Mouse (Mus musculus): ENCODE data around the gene Trpm8. TPM values are rescaled to one million over a fixed set of nuclear protein-coding genes. Genes with fewer than 3 reads are reported as not detected.

Trpm8 gene
- polyA plus RNA-seq, 1 experiment from 2014 or later, result not detected

DNA sequence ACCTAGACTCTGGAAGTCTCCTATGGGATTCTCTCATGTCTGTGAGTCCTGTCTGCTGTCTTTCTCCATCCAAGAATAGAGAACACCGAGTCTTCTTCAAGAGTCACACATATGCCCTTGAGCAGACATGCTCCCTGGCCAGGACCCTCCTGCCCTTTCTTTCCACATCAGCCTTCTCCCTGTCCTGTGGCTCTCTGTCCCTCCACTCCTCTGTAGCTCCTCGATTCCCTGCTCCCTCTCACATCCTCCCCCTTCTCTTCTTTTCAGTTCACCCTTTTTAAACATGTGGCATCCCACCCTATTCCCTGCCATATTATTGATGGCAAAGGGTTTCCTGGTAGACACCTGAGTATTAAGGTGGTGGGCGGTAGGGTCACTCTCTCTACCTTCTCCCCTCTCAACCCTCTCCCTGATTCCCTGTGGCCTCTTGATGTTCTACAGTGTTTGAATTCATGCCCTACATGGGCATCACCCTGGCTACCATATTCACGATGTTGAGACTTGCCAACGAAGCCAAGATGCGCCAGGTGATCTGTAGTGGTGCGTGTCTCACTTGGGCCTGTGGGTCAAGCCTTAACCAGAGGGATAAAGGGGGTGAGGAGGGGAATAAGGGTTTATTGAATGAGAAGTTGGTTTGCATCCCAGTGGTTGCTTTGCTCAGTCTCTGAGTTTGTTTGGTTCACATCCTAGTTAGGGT is 45.5 kb upstream of the Trpm8 start:
- 66% methylated on average over 7 of the region's 7 CpGs for WGBS
- ATAC-seq (replicated peaks; ENCODE audit: low FRiP score, low read depth), result no peak
- no peaks in the 10 kb centered on the region for H3K36me3 ChIP-seq (ENCODE audit: insufficient read depth, low read length)
- no peak overlapping the region for H3K4me2 ChIP-seq (ENCODE audit: low read length)
- no peaks in the 10 kb centered on the region for H3K4me1 ChIP-seq (replicated peaks; ENCODE audit: insufficient read depth, low read length)
- H3K27ac ChIP-seq, result no peak overlapping the region
- H3K4me3 ChIP-seq (replicated peaks; ENCODE audit: low read depth, low read length), result no peak overlapping the region
- peaks cover 69% of the 10 kb centered on the region for H3K9me3 ChIP-seq (replicated peaks; ENCODE audit: low read length)
- no peak for TF ChIP-seq CTCF (IDR thresholded peaks at IDR 0.05; ENCODE audit: low read depth)
- DNase-seq (ENCODE audit: low spot score), result no peak
- no peak overlapping the region for H3K9ac ChIP-seq (ENCODE audit: low read depth, low read length)
- H3K27me3 ChIP-seq (ENCODE audit: insufficient read depth, low read length), result no peaks in the 10 kb centered on the region

DNA sequence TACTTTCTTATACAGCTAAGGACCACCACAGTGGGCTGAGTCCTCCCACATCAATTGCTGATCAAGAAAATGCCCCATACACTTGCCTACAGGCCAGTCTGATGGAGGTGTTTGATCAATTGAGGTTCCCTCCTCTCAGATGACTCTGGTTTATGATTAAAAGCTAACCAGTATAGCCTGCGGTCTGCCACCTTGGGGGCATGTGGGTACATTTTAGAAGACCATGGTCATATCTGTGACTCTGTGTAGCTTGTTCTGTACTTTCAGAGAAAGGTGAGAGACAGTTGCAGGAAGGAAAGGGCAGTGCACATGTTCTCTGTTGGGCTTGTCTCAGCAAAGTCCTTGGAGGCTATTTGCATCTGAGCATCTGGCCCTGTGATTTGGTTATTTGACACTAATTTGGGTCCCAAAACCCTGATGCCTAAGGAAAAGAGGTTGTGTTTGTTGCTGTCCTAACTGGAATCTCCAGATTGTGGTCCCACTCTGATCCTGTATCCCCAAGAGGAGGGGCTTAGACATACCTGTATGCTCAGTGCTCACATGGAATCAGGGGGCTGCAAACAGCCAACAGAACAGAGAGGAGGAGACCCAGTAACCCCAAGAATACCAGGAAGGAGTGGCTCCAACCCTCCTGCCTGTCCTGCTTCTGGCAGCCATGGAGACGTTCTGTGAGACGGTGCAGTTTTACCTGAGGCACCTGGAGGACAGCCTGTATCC is 44.6 kb upstream of the Trpm8 start:
- no peaks in the 10 kb centered on the region for H3K4me1 ChIP-seq (replicated peaks; ENCODE audit: insufficient read depth, low read length)
- no peak overlapping the region for H3K4me3 ChIP-seq (replicated peaks; ENCODE audit: low read depth, low read length)
- ATAC-seq (replicated peaks; ENCODE audit: low FRiP score, low read depth) (no peak), DNase-seq (ENCODE audit: low spot score) (no peak)
- H3K36me3 ChIP-seq (ENCODE audit: insufficient read depth, low read length), result no peaks in the 10 kb centered on the region
- H3K4me2 ChIP-seq (ENCODE audit: low read length), result no peak overlapping the region
- no peak for TF ChIP-seq CTCF (IDR thresholded peaks at IDR 0.05; ENCODE audit: low read depth)
- H3K9me3 ChIP-seq (replicated peaks; ENCODE audit: low read length), result peaks cover 76% of the 10 kb centered on the region
- H3K9ac ChIP-seq (ENCODE audit: low read depth, low read length), result no peak overlapping the region
- H3K27me3 ChIP-seq (ENCODE audit: insufficient read depth, low read length), result no peaks in the 10 kb centered on the region
- H3K27ac ChIP-seq, result no peak overlapping the region
- WGBS, result 50% methylated on average over 3 of the region's 3 CpGs

DNA sequence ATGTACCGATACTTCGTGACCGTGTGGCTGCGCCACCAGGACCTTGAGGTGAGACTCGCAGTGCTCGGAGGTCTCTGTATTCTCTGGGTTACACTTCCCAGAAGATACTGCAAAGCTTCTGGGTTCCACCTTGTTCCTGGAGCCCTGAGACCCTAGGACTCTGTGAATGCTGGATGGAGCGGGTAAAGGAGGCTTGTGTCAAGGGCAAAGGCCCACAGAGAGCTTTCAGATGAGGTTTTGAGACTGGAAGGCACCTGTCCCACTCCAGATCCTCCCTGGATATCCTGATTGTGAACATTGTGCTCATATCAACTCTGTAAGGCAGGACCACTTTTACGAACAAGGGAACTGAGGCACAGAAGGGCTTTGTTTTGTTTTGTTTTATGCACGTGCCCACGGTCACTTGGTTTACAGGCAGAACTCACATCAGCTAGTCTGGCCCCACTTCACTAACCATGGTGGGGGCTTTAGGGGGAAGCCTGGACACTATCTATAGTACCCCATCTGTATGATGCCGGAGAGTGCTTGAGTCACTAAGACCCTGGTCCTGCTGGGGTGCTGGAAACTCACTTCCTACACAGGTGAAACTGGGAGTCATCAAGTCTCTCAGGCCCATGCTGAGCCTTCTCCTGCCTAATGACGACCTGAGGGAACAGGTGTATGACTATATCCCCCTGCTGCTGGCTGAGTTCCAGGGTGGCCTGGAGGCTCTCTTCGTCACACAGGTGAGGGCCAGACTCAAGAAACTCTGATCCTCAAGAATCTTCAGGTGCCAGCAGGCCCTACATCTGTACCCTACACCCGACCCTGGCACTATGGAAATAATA is 43.8 kb upstream of the Trpm8 start:
- DNase-seq (ENCODE audit: low spot score), result no peak
- Histone ChIP-seq H3K36me3 (ENCODE audit: insufficient read depth, low read length) (no peaks in the 10 kb centered on the region), H3K4me3 (replicated peaks; ENCODE audit: low read depth, low read length) (no peak overlapping the region), H3K9me3 (replicated peaks; ENCODE audit: low read length) (peaks cover 76% of the 10 kb centered on the region), H3K4me2 (ENCODE audit: low read length) (no peak overlapping the region), H3K27ac (no peak overlapping the region), H3K27me3 (ENCODE audit: insufficient read depth, low read length) (no peaks in the 10 kb centered on the region), H3K9ac (ENCODE audit: low read depth, low read length) (no peak overlapping the region), H3K4me1 (replicated peaks; ENCODE audit: insufficient read depth, low read length) (no peaks in the 10 kb centered on the region)
- no peak for TF ChIP-seq CTCF (IDR thresholded peaks at IDR 0.05; ENCODE audit: low read depth)
- WGBS, result 65% methylated on average over 14 of the region's 14 CpGs
- no peak for ATAC-seq (replicated peaks; ENCODE audit: low FRiP score, low read depth)

DNA sequence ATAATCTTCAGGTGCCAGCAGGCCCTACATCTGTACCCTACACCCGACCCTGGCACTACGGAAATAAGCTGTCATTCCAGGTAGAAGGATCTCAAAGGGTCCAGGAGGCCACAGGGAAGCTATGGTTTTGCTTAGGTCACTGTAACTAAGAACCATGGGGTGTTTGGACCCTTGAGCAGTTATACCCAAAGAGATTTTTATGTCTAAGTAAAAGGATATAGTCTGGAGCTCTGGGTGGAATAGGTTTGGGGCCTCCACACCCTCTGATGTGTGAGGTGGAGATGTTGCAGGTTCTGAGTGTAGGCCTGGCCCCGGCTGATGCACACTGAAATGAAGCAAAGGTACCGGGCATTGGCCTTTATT is 43.2 kb upstream of the Trpm8 start:
- no peak for TF ChIP-seq CTCF (IDR thresholded peaks at IDR 0.05; ENCODE audit: low read depth)
- H3K9me3 ChIP-seq (replicated peaks; ENCODE audit: low read length), result peaks cover 72% of the 10 kb centered on the region

DNA sequence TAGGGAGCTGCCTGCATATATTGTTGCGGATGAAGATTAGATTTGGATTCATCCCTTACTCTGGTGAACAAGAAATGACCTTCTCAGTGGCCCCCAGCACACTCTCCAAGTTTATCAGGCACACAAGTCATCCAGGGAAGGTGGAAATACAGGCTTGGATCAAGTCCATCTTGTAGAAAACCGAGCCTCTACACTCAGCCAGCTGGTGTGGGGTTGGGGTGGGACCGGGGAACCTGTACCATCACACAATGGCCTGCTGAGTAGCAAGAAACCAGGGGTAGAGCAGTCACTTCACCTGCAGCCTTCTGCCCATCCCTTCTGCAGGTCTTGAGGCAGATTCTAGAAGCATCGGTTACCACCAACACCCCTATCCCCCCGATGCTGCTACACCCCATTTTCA is 42.8 kb upstream of the Trpm8 start:
- H3K27me3 ChIP-seq (ENCODE audit: insufficient read depth, low read length), result no peaks in the 10 kb centered on the region
- no peak overlapping the region for H3K27ac ChIP-seq
- no peaks in the 10 kb centered on the region for H3K4me1 ChIP-seq (replicated peaks; ENCODE audit: insufficient read depth, low read length)
- no peak for TF ChIP-seq CTCF (IDR thresholded peaks at IDR 0.05; ENCODE audit: low read depth)
- WGBS, result 40% methylated on average over 5 of the region's 5 CpGs
- no peak overlapping the region for H3K4me3 ChIP-seq (replicated peaks; ENCODE audit: low read depth, low read length)
- H3K9ac ChIP-seq (ENCODE audit: low read depth, low read length), result no peak overlapping the region
- peaks cover 74% of the 10 kb centered on the region for H3K9me3 ChIP-seq (replicated peaks; ENCODE audit: low read length)
- DNase-seq (ENCODE audit: low spot score), result no peak
- no peak overlapping the region for H3K4me2 ChIP-seq (ENCODE audit: low read length)
- H3K36me3 ChIP-seq (ENCODE audit: insufficient read depth, low read length), result no peaks in the 10 kb centered on the region
- ATAC-seq (replicated peaks; ENCODE audit: low FRiP score, low read depth), result no peak

More for the DNA sequence above, 43.2 kb upstream of the Trpm8 start:
- Histone ChIP-seq H3K4me1 (replicated peaks; ENCODE audit: insufficient read depth, low read length) (no peaks in the 10 kb centered on the region), H3K4me3 (replicated peaks; ENCODE audit: low read depth, low read length) (no peak overlapping the region), H3K36me3 (ENCODE audit: insufficient read depth, low read length) (no peaks in the 10 kb centered on the region), H3K27ac (no peak overlapping the region), H3K27me3 (ENCODE audit: insufficient read depth, low read length) (no peaks in the 10 kb centered on the region), H3K4me2 (ENCODE audit: low read length) (no peak overlapping the region), H3K9ac (ENCODE audit: low read depth, low read length) (no peak overlapping the region)
- 61% methylated on average over 4 of the region's 4 CpGs for WGBS
- DNase-seq (ENCODE audit: low spot score) (no peak), ATAC-seq (replicated peaks; ENCODE audit: low FRiP score, low read depth) (no peak)

Data from kidney, postnatal 0 days (tissue).